Mouse (Mus musculus) thymus, adult 2 months (tissue): ENCODE measurements at regions not wholly inside any gene's neighbourhood (a gene's known extent, or its start where the extent isn't known, plus 50 kb on each side); places are given as distances from the start of the nearest gene placed in this dataset.

Experiments used
- CTCF ChIP-seq: fragments of 200-500 bp; IDR thresholded peaks from 2 replicates; pipeline ENCODE4 v1.5.1; 2012; ENCODE audit warnings: mild to moderate bottlenecking, control low read depth, low read length, moderate library complexity, borderline replicate concordance; ENCODE audit not compliant: control insufficient read depth, poor library complexity, insufficient read depth; ENCODE audit errors: extremely low read depth
- POLR2A ChIP-seq: fragments of 200-500 bp; IDR thresholded peaks from 2 replicates; pipeline ENCODE4 v1.6.1; 2012; ENCODE audit warnings: mild to moderate bottlenecking, low read length, control low read depth, moderate library complexity; ENCODE audit not compliant: control insufficient read depth, poor library complexity, insufficient read depth; ENCODE audit errors: extremely low read depth

GRCm38 (mm10) chr2:160210507-160210906 is 123.5 kb downstream of the Gm826 start:
- no peak for TF ChIP-seq CTCF
- TF ChIP-seq POLR2A, result no peak
